Comparison of ENCODE assay signal across 26 mouse cellular contexts in the genomic region with DNA sequence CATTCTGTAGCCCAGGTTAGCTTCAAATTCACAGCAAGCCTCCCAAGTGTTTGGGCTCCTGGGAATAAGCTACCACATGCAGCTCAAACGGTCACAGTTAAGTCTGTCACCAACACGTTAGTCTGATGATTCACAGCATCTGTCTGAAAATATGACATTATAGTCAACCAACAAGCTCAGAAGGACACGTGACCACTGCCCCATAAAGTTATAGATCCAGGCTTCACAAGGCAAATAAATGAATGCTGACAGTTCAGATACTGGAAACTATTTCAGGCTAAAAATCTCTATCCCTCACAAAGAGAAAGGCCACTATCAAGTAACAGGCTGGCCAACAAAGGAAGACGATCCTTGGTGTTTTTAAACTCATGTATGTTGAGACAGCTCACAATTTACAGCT.
DNase-seq lines count a peak whose midpoint lies in the region; ATAC-seq and TF ChIP-seq lines count a peak whose summit lies in the region.
"Had no signal": no experiment of that assay in that cellular context is flagged by ENCODE, and none has a peak within 500 bp of the region (broad histone marks: within the 10 kb centered on the region; RNA-seq: fewer than 3 reads in every experiment).

No protein-coding gene starts in this region.

- ATAC-seq in heart, embryonic 12.5 days (ENCODE audit: insufficient number of reproducible peaks, low FRiP score): no peak
- no peak for ATAC-seq in heart, embryonic 15.5 days (replicated peaks; ENCODE audit: insufficient number of reproducible peaks, insufficient read depth, low FRiP score, low read depth)
- ATAC-seq: forebrain, embryonic 13.5 days; forebrain, embryonic 16.5 days; hindbrain, embryonic 16.5 days; intestine, embryonic 15.5 days; Patski had no signal

- DNase-seq in heart, adult 9 months (ENCODE audit: low spot score in 2 of 2): no peak
- no peak for DNase-seq in heart, postnatal 25 days (ENCODE audit: low spot score)
- peak; percentile 6 for DNase-seq in retina, postnatal 1 day
- no peak for DNase-seq in retina, embryonic 14.5 days (ENCODE audit: low spot score)
- no peak for DNase-seq in spleen, postnatal 36 days (ENCODE audit: low spot score in 2 of 2)
- DNase-seq: adrenal gland, postnatal 10 days; adrenal gland, postnatal 36 days; cerebellum, adult 18-20 months; cerebellum, adult 9-10 months; cerebellum, postnatal 14 days; gastrocnemius, adult 2 months; gastrocnemius, postnatal 14 days; heart, postnatal 10 days; kidney, adult 11 months; kidney, adult 8-10 months had no signal

- H3K4me2 ChIP-seq in heart, embryonic 12.5 days: no peak overlapping the region
- no peak overlapping the region for H3K4me2 ChIP-seq in heart, embryonic 15.5 days
- no peak overlapping the region for H3K4me2 ChIP-seq in myocyte (ENCODE audit: low read depth)
- H3K4me2 ChIP-seq: forebrain, embryonic 13.5 days; hindbrain, embryonic 13.5 days; intestine, embryonic 15.5 days had no signal

- peaks cover 28% of the 10 kb centered on the region for H3K4me1 ChIP-seq in heart, embryonic 12.5 days (replicated peaks)
- peaks cover 18% of the 10 kb centered on the region for H3K4me1 ChIP-seq in heart, embryonic 15.5 days (replicated peaks)
- H3K4me1 ChIP-seq: forebrain, embryonic 13.5 days; hindbrain, embryonic 13.5 days; intestine, embryonic 15.5 days had no signal

- no peaks in the 10 kb centered on the region for H3K79me2 ChIP-seq in myocyte (ENCODE audit: control insufficient read depth, insufficient read depth)

- intact Hi-C loops in heart, postnatal 25 days (cut with DNase I): no loop called here

- no peak overlapping the region for H3ac ChIP-seq in myocyte (ENCODE audit: control insufficient read depth, insufficient read length)

- TF ChIP-seq POLR2A in myocyte (IDR thresholded peaks at IDR 0.05; ENCODE audit: insufficient read length, low read depth): no peak

- H3K4me3 ChIP-seq in heart, embryonic 12.5 days: no peak overlapping the region
- no peak overlapping the region for H3K4me3 ChIP-seq in heart, embryonic 15.5 days
- H3K4me3 ChIP-seq in myocyte: no peak overlapping the region
- H3K4me3 ChIP-seq: forebrain, embryonic 10.5 days; forebrain, embryonic 13.5 days; gastrocnemius, adult 2 months; hindbrain, embryonic 10.5 days; hindbrain, embryonic 13.5 days; intestine, embryonic 15.5 days had no signal

- H3K9me3 ChIP-seq in heart, embryonic 12.5 days (replicated peaks): 0 out of 2 replicates have a peak, but pooled peaks cover 4% of the 10 kb centered on the region
- no peaks in the 10 kb centered on the region for H3K9me3 ChIP-seq in heart, embryonic 15.5 days (replicated peaks)
- H3K9me3 ChIP-seq: forebrain, embryonic 10.5 days; forebrain, embryonic 13.5 days; hindbrain, embryonic 10.5 days; hindbrain, embryonic 13.5 days; intestine, embryonic 15.5 days had no signal

- H3K36me3 ChIP-seq in heart, embryonic 12.5 days: no peaks in the 10 kb centered on the region
- H3K36me3 ChIP-seq in heart, embryonic 15.5 days: peaks cover 5% of the 10 kb centered on the region; the same call in 1 of the 2 replicates
- H3K36me3 ChIP-seq in myocyte (ENCODE audit: control insufficient read depth, insufficient read depth): no peaks in the 10 kb centered on the region
- H3K36me3 ChIP-seq: hindbrain, embryonic 13.5 days; intestine, embryonic 15.5 days had no signal

- H3K27ac ChIP-seq in heart, embryonic 12.5 days (ENCODE audit: poor library complexity, severe bottlenecking): peak overlapping the region; percentile 81; the same call in 1 of the 2 replicates
- peak overlapping the region; percentile 85; the same call in 1 of the 2 replicates for H3K27ac ChIP-seq in heart, embryonic 15.5 days
- H3K27ac ChIP-seq: forebrain, embryonic 10.5 days; forebrain, embryonic 13.5 days; gastrocnemius, adult 2 months; hindbrain, embryonic 10.5 days; hindbrain, embryonic 13.5 days; intestine, embryonic 15.5 days had no signal

- no peaks in the 10 kb centered on the region for H3K27me3 ChIP-seq in heart, embryonic 12.5 days (replicated peaks)
- H3K27me3 ChIP-seq in heart, embryonic 15.5 days: no peaks in the 10 kb centered on the region
- no peaks in the 10 kb centered on the region for H3K27me3 ChIP-seq in myocyte (ENCODE audit: control insufficient read depth, insufficient read depth, insufficient read length)
- H3K27me3 ChIP-seq: forebrain, embryonic 13.5 days; hindbrain, embryonic 13.5 days; intestine, embryonic 15.5 days; Patski had no signal

- 66% methylated on average over 4 of the region's 4 CpGs for WGBS in heart, embryonic 12.5 days
- 64% methylated on average over 4 of the region's 4 CpGs for WGBS in heart, embryonic 15.5 days

- H3K9ac ChIP-seq in heart, embryonic 12.5 days: no peak overlapping the region
- H3K9ac ChIP-seq in heart, embryonic 15.5 days: no peak overlapping the region
- H3K9ac ChIP-seq: forebrain, embryonic 13.5 days; hindbrain, embryonic 13.5 days; intestine, embryonic 15.5 days had no signal

TF ChIP-seq in myocyte, 11 proteins besides CTCF, POLR2A, EP300 and RAD21:
- TF ChIP-seq USF1 (IDR thresholded peaks at IDR 0.05; ENCODE audit: low read depth) (peak; percentile 62), REST (IDR thresholded peaks at IDR 0.05; ENCODE audit: insufficient read depth, insufficient read length) (no peak)
